Mouse (Mus musculus): ENCODE data around the gene Rab33b. TPM values are rescaled to one million over a fixed set of nuclear protein-coding genes. Genes with fewer than 3 reads are reported as not detected.

Rab33b gene
- polyA plus RNA-seq, 1 experiment from 2014 or later: 11.7 TPM

GRCm38 (mm10) chr3:51484370-51484769 lies 650 bp downstream of the Rab33b start:
- H3K4me1 ChIP-seq (replicated peaks; ENCODE audit: control insufficient read depth, insufficient read depth, low read length): no peaks in the 10 kb centered on the region
- H3K9ac ChIP-seq (ENCODE audit: low read depth, low read length): peak overlapping the region; percentile 85
- H3K4me3 ChIP-seq (ENCODE audit: low read depth, low read length): peak overlapping the region; percentile 69
- DNase-seq (ENCODE audit: low spot score) (no peak), ATAC-seq (ENCODE audit: low FRiP score) (no peak; the same call in 1 of the 2 replicates)
- H3K27ac ChIP-seq (ENCODE audit: low read depth, low read length): peak overlapping the region; percentile 88
- 0% methylated on average over 32 of the region's 33 CpGs for WGBS
- peak overlapping the region; percentile 83 for H3K4me2 ChIP-seq (replicated peaks; ENCODE audit: low read depth, low read length)
- H3K27me3 ChIP-seq (ENCODE audit: control insufficient read depth, insufficient read depth, low read length): no peaks in the 10 kb centered on the region
- no peaks in the 10 kb centered on the region for H3K36me3 ChIP-seq (ENCODE audit: control insufficient read depth, insufficient read depth, low read length)
- H3K9me3 ChIP-seq (ENCODE audit: control insufficient read depth, low read length): no peaks in the 10 kb centered on the region

- no peaks in the 10 kb centered on the region for H3K27me3 ChIP-seq (ENCODE audit: control insufficient read depth, insufficient read depth, low read length)
- H3K4me1 ChIP-seq (replicated peaks; ENCODE audit: control insufficient read depth, insufficient read depth, low read length): no peaks in the 10 kb centered on the region
- no peaks in the 10 kb centered on the region for H3K9me3 ChIP-seq (ENCODE audit: control insufficient read depth, low read length)
- H3K9ac ChIP-seq (ENCODE audit: low read depth, low read length): no peak overlapping the region
- DNase-seq (ENCODE audit: low spot score) (no peak), ATAC-seq (ENCODE audit: low FRiP score) (no peak)
- no peak overlapping the region for H3K4me3 ChIP-seq (ENCODE audit: low read depth, low read length)
- H3K4me2 ChIP-seq (replicated peaks; ENCODE audit: low read depth, low read length): 0 out of 2 replicates have a peak overlapping the region, but pooled peaks have one; percentile 83
- H3K36me3 ChIP-seq (ENCODE audit: control insufficient read depth, insufficient read depth, low read length): no peaks in the 10 kb centered on the region
- H3K27ac ChIP-seq (ENCODE audit: low read depth, low read length): no peak overlapping the region
- 82% methylated on average over 4 of the region's 4 CpGs for WGBS
Measured at GRCm38 (mm10) chr3:51485347-51485746, 1.6 kb downstream of the Rab33b start.

GRCm38 (mm10) chr3:51486491-51487195 lies 2.9 kb downstream of the Rab33b start:
- no peaks in the 10 kb centered on the region for H3K4me1 ChIP-seq (replicated peaks; ENCODE audit: control insufficient read depth, insufficient read depth, low read length)
- ATAC-seq (ENCODE audit: low FRiP score) (no peak), DNase-seq (ENCODE audit: low spot score) (no peak)
- no peaks in the 10 kb centered on the region for H3K9me3 ChIP-seq (ENCODE audit: control insufficient read depth, low read length)
- H3K27me3 ChIP-seq (ENCODE audit: control insufficient read depth, insufficient read depth, low read length): no peaks in the 10 kb centered on the region
- no peak overlapping the region for H3K4me2 ChIP-seq (replicated peaks; ENCODE audit: low read depth, low read length)
- no peaks in the 10 kb centered on the region for H3K36me3 ChIP-seq (ENCODE audit: control insufficient read depth, insufficient read depth, low read length)
- no peak overlapping the region for H3K27ac ChIP-seq (ENCODE audit: low read depth, low read length)
- H3K4me3 ChIP-seq (ENCODE audit: low read depth, low read length): no peak overlapping the region
- H3K9ac ChIP-seq (ENCODE audit: low read depth, low read length): no peak overlapping the region
- WGBS: 89% methylated on average over 4 of the region's 4 CpGs

GRCm38 (mm10) chr3:51490088-51490753 lies 6.5 kb downstream of the Rab33b start:
- WGBS: 82% methylated on average over 7 of the region's 7 CpGs
- Histone ChIP-seq H3K4me3 (ENCODE audit: low read depth, low read length) (no peak overlapping the region), H3K4me1 (replicated peaks; ENCODE audit: control insufficient read depth, insufficient read depth, low read length) (no peaks in the 10 kb centered on the region), H3K9me3 (ENCODE audit: control insufficient read depth, low read length) (no peaks in the 10 kb centered on the region), H3K4me2 (replicated peaks; ENCODE audit: low read depth, low read length) (no peak overlapping the region), H3K27me3 (ENCODE audit: control insufficient read depth, insufficient read depth, low read length) (no peaks in the 10 kb centered on the region), H3K9ac (ENCODE audit: low read depth, low read length) (no peak overlapping the region), H3K36me3 (ENCODE audit: control insufficient read depth, insufficient read depth, low read length) (no peaks in the 10 kb centered on the region), H3K27ac (ENCODE audit: low read depth, low read length) (no peak overlapping the region)
- ATAC-seq (ENCODE audit: low FRiP score) (no peak), DNase-seq (ENCODE audit: low spot score) (no peak)

GRCm38 (mm10) chr3:51493272-51493838 lies 9.6 kb downstream of the Rab33b start:
- no peak overlapping the region for H3K4me3 ChIP-seq (ENCODE audit: low read depth, low read length)
- DNase-seq (ENCODE audit: low spot score) (no peak), ATAC-seq (ENCODE audit: low FRiP score) (no peak)
- H3K27me3 ChIP-seq (ENCODE audit: control insufficient read depth, insufficient read depth, low read length): no peaks in the 10 kb centered on the region
- no peaks in the 10 kb centered on the region for H3K36me3 ChIP-seq (ENCODE audit: control insufficient read depth, insufficient read depth, low read length)
- WGBS: 92% methylated on average over 13 of the region's 13 CpGs
- H3K9ac ChIP-seq (ENCODE audit: low read depth, low read length): no peak overlapping the region
- no peak overlapping the region for H3K27ac ChIP-seq (ENCODE audit: low read depth, low read length)
- no peaks in the 10 kb centered on the region for H3K4me1 ChIP-seq (replicated peaks; ENCODE audit: control insufficient read depth, insufficient read depth, low read length)
- no peak overlapping the region for H3K4me2 ChIP-seq (replicated peaks; ENCODE audit: low read depth, low read length)
- H3K9me3 ChIP-seq (ENCODE audit: control insufficient read depth, low read length): no peaks in the 10 kb centered on the region

GRCm38 (mm10) chr3:51494466-51494865 lies 10.7 kb downstream of the Rab33b start:
- ATAC-seq (ENCODE audit: low FRiP score): no peak
- Histone ChIP-seq H3K9me3 (ENCODE audit: control insufficient read depth, low read length) (no peaks in the 10 kb centered on the region), H3K36me3 (ENCODE audit: control insufficient read depth, insufficient read depth, low read length) (no peaks in the 10 kb centered on the region), H3K27me3 (ENCODE audit: control insufficient read depth, insufficient read depth, low read length) (no peaks in the 10 kb centered on the region), H3K4me2 (replicated peaks; ENCODE audit: low read depth, low read length) (no peak overlapping the region), H3K9ac (ENCODE audit: low read depth, low read length) (no peak overlapping the region), H3K4me3 (ENCODE audit: low read depth, low read length) (no peak overlapping the region), H3K4me1 (replicated peaks; ENCODE audit: control insufficient read depth, insufficient read depth, low read length) (no peaks in the 10 kb centered on the region), H3K27ac (ENCODE audit: low read depth, low read length) (no peak overlapping the region)
- WGBS: 96% methylated on average over 2 of the region's 2 CpGs
- no peak for DNase-seq (ENCODE audit: low spot score)

GRCm38 (mm10) chr3:51495646-51496045 lies 11.9 kb downstream of the Rab33b start:
- Histone ChIP-seq H3K4me3 (ENCODE audit: low read depth, low read length) (no peak overlapping the region), H3K9ac (ENCODE audit: low read depth, low read length) (no peak overlapping the region), H3K27me3 (ENCODE audit: control insufficient read depth, insufficient read depth, low read length) (no peaks in the 10 kb centered on the region), H3K36me3 (ENCODE audit: control insufficient read depth, insufficient read depth, low read length) (no peaks in the 10 kb centered on the region), H3K9me3 (ENCODE audit: control insufficient read depth, low read length) (no peaks in the 10 kb centered on the region), H3K4me1 (replicated peaks; ENCODE audit: control insufficient read depth, insufficient read depth, low read length) (no peaks in the 10 kb centered on the region), H3K27ac (ENCODE audit: low read depth, low read length) (no peak overlapping the region), H3K4me2 (replicated peaks; ENCODE audit: low read depth, low read length) (no peak overlapping the region)
- ATAC-seq (ENCODE audit: low FRiP score) (no peak), DNase-seq (ENCODE audit: low spot score) (no peak)
- WGBS: 91% methylated on average over 9 of the region's 9 CpGs

GRCm38 (mm10) chr3:51497978-51498377 lies 14.3 kb downstream of the Rab33b start:
- no peak overlapping the region for H3K9ac ChIP-seq (ENCODE audit: low read depth, low read length)
- ATAC-seq (ENCODE audit: low FRiP score) (no peak), DNase-seq (ENCODE audit: low spot score) (no peak)
- no peaks in the 10 kb centered on the region for H3K4me1 ChIP-seq (replicated peaks; ENCODE audit: control insufficient read depth, insufficient read depth, low read length)
- 100% methylated on average over 1 of the region's 1 CpGs for WGBS
- no peaks in the 10 kb centered on the region for H3K36me3 ChIP-seq (ENCODE audit: control insufficient read depth, insufficient read depth, low read length)
- no peaks in the 10 kb centered on the region for H3K27me3 ChIP-seq (ENCODE audit: control insufficient read depth, insufficient read depth, low read length)
- no peak overlapping the region for H3K27ac ChIP-seq (ENCODE audit: low read depth, low read length)
- no peaks in the 10 kb centered on the region for H3K9me3 ChIP-seq (ENCODE audit: control insufficient read depth, low read length)
- H3K4me3 ChIP-seq (ENCODE audit: low read depth, low read length): no peak overlapping the region
- H3K4me2 ChIP-seq (replicated peaks; ENCODE audit: low read depth, low read length): no peak overlapping the region

GRCm38 (mm10) chr3:51498659-51499058 lies 14.9 kb downstream of the Rab33b start:
- Histone ChIP-seq H3K4me3 (ENCODE audit: low read depth, low read length) (no peak overlapping the region), H3K9me3 (ENCODE audit: control insufficient read depth, low read length) (no peaks in the 10 kb centered on the region), H3K9ac (ENCODE audit: low read depth, low read length) (no peak overlapping the region), H3K4me1 (replicated peaks; ENCODE audit: control insufficient read depth, insufficient read depth, low read length) (no peaks in the 10 kb centered on the region), H3K27ac (ENCODE audit: low read depth, low read length) (no peak overlapping the region), H3K36me3 (ENCODE audit: control insufficient read depth, insufficient read depth, low read length) (no peaks in the 10 kb centered on the region), H3K4me2 (replicated peaks; ENCODE audit: low read depth, low read length) (no peak overlapping the region), H3K27me3 (ENCODE audit: control insufficient read depth, insufficient read depth, low read length) (no peaks in the 10 kb centered on the region)
- no peak for DNase-seq (ENCODE audit: low spot score)
- no peak for ATAC-seq (ENCODE audit: low FRiP score)
- WGBS: 78% methylated on average over 5 of the region's 5 CpGs

Measured in hindbrain, embryonic 11.5 days (tissue).